Mouse (Mus musculus) inflammation-experienced regulatory T-cells, adult 6 months (primary cell): ENCODE results near the gene Camk2g. TPM values are rescaled to one million over a fixed set of nuclear protein-coding genes. Genes with fewer than 3 reads are reported as not detected.

Source experiments
- ATAC-seq: one replicate; pipeline ENCODE4 v1.8.0; 2017
- polyA plus RNA-seq, 3 experiments: library from polyadenylated mRNA; unstranded; fragments of 100-300 nt; shearing (Covaris generic); gene quantifications; one replicate each; pipeline ENCODE4 v1.2.1; 2017

Gene Camk2g
- polyA plus RNA-seq, 3 experiments from 2014 or later, result 30.7 to 50.9 (median 31.6) TPM

DNA sequence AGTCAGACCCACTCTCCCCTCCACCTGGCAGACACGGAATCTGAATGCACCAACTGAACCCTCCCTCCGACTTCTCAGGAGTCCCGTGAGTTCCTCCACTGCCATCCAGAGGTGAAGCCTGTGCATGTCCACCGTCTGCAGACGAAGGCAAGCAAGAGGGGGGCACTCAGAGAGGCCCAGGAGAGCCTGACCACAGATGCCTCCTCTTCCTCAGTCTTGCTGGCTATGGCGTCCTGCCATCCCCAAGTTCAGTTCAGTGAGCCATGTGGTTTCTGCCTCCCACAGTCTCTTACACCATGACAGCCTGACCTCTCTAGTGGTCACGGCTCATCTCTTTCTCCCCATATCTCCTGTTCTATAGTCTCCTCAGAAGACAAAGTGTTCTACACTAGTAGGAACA, 9.2 kb downstream of the Camk2g start:
- ATAC-seq, result no peak

DNA sequence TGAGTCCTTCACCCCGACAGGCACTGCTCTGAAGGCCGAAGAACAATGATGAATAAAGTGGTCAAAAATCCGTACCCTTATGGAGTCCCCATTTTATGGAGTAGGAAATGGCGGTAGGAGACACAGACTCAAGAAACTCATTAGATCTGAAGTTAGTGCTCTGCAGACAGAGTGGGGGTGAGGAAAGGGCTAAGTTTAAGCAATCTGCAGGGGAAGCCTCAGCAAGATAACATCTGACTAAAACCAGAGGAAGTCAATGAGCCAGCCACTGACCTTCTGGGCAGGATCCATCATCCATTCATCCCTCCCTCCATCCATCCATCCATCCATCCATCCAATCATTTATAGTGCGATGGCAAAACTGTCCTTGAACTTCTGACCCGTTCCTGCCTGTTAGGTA, 10.4 kb downstream of the Camk2g start:
- no peak for ATAC-seq

DNA sequence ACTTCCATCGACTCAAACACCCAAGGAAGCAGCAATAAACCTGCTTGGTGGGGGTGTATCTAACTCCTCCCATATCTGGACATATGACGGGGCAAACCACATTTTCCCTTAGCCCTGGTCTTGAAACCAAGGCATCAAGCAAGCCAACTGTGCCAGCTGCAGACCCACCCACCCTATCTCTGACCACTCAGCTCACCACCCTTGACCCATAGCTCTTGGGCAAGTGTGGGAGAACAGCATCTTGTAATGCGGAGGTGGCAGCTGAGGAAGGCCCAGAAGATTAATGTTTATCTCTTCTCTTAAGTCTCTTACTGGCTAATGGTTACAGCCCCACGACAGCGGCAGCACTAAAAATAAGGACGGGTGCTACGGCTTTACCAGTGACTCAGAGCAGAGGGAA, 11.0 kb downstream of the Camk2g start:
- ATAC-seq, result no peak

DNA sequence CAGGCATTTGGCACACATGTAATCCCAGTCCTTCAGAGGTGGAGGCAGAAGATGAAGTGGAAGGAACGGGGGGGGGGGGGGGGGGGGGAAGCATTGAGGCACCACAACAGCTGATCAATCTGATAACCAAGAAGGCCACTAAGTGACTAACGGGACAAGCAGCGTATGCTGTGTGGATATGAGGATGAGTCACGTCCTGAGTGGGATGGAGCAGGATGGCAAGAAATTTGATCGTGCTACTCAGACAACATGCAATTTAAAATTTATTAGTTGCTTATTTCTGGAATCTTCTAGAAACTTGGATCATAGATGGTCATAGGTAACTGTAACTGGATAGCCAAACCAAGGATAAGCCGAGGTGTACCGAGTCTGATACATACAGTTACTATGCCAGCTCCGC, 13.7 kb downstream of the Camk2g start:
- no peak for ATAC-seq

DNA sequence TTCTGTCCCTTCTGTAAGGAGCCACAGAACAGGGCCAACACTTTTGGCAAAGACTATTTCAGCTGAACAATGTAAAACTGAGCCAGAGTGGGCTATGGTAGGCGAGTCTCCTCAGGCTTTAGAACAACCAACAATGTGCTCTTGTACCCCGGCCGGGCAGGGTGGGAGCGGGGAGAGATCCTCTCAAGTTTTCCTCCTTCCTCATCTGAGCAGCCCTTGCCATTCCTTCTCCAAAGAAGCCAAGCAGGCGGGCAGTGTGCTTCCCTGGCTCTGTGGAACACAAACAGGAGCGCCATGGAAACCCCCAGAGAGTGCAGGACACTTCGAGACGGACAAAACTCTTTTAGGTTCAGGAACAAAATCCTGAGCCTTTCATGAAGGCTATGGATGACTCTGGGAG, 15.4 kb downstream of the Camk2g start:
- no peak for ATAC-seq

DNA sequence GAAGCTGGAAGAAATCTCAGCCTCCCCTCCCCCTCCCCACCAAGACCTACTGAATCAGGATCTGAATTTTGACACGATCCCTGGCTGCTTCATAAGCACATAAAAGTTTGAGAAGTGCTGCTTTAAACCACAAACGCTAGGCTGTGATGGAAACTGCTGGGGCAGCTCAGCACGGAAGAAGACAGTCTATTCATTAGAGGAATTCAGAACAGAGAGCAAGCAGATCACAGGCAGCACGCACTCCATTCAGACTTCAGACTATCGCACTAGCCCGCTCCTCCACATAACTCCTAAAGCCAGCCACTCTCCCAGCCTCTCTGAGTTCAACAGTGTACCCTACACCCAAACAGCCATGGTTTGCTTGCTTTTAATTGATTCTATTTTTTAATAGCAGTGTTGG, 18.2 kb downstream of the Camk2g start:
- ATAC-seq, result peak; percentile 70

DNA sequence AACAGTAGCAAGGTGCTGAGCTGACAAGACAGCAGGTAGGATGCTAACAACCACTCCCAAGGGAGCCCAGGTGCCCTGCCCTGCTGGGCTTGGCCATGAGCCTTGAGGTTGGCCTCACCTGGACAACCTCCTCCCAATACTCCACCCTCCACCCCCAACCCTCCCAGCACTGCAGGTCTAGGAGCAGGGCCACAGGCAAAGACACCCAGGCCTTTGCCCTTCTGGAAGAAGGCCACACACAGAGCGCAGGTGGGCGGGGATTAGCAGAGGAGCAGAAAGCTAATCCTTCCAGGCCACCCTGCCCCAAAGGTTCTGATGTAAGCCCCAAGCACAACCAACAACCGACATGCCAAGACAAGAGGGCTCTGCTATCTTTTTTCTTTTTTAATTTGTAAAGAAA, 20.5 kb downstream of the Camk2g start:
- ATAC-seq, result no peak

DNA sequence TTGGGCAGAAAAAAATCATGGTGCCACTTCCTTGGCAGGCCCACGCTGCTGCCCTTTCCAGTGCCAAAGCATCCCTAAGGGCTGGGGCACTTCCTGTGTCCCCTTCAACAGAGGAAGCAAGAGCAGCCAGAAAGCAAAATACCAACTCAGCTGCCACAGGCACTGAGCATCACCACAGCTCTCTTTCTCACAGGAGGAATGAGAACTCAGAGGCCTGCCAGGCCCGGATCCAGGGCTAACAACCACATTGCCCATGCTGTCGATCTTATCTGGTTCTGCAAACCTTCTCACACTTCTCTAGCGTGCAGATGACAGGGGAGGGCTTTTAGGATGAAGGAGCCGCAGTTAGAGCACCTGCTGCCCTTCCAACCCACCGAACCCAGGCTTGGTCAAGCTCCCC, 21.1 kb downstream of the Camk2g start:
- no peak for ATAC-seq

DNA sequence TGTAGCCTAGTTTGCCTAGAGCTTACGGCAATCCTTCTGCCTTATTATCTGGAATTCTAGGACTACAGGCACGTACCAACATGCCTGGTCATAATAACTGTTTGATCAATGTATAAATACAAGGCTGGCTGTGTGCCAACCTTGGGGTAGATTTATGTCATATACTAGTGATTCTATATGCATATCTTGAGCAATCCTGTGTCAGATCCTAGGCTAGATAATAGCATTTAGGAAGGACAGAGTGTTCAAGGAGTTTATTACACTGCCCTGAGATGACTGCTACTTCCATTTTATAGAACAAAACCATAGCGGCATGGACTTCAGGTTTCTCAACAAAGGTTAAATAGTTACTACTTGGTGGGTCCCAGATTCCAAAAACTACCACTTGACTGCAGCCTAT, 21.9 kb downstream of the Camk2g start:
- ATAC-seq, result no peak

DNA sequence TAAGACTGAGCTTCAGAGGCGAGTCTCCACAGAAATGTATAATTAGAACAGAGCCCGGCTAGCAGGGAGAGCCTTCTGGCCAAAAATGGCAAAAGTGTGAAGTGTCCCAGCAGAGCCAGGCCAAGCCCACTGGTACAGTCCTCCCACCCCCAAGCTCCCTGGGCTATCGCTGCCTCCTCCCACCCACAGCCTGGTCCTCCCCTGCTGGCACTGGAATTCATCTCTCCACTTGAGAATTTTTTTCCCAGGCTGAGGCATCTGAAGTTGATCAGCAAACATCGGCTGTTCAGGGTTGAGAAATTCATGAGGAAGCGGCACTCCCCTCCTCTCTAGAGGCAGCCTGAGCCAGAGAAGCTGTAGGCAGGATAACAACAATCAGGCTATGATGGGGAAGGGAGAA, 25.3 kb downstream of the Camk2g start:
- no peak for ATAC-seq

DNA sequence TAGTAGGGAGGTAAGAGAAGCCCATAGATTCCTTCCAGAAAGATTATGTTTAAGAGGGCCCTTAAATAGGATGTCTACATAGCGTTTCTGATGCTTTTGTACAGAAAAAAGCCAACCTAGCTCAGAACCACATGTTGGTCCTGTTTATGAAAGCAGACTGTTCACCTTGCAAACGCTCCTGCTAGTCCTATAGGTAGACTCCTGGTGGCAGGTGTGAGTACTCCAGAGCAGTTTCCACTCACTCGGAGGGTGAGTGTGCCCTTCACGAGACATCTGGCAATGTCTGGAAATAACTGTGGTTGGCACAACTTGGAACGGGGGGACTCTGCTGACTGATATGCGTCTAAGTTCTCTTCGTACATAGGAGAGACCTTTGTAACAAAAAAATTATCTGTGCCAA, 26.0 kb downstream of the Camk2g start:
- no peak for ATAC-seq

DNA sequence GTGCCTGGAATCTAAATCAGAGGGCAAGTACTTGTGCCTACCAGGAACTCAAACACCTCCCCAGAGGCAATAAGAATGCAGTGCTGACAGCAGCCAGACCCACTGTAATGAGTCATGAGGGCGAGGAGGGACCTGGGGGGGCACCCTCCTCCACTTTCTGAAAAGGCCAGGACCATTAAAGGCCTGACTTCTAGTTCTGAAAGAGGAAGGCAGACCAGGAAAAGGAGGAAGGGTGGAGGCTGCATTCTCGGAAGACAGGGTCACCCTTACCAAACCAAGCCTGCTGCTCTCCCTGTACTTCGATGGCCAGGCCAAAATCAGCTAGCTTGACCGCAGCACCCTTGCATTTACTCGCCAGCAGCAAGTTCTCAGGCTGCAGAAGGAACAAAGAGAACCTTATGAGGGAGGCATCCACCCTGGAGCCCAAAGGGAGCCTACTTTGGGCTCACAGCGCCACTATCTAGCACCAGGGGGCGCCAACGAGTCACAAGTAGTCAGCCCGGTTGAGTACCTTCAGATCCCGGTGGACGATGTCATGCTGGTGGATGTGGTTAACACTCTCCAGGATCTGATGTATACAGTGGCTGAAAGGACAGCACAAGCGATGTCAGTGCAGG, 28.1 kb downstream of the Camk2g start:
- peak; percentile 95 for ATAC-seq

DNA sequence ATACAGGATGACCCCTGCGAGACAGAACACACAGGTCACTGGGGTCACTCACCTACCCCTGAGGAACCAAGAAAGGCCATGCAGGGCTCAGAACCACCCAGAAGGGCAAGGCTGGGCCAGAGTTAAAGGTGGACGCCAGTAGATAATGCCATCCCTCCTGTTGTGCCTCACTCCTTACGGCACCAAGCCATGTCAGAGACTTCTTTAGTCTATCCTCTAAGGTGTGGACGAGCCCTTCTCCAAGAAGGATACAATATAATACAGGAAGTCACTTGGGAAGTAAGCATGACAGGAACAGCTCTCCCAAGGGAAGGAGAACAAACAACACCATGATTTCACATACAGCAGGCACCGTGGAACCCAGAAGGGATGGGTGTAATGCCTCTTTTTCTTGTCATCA, 28.9 kb downstream of the Camk2g start:
- ATAC-seq, result no peak

DNA sequence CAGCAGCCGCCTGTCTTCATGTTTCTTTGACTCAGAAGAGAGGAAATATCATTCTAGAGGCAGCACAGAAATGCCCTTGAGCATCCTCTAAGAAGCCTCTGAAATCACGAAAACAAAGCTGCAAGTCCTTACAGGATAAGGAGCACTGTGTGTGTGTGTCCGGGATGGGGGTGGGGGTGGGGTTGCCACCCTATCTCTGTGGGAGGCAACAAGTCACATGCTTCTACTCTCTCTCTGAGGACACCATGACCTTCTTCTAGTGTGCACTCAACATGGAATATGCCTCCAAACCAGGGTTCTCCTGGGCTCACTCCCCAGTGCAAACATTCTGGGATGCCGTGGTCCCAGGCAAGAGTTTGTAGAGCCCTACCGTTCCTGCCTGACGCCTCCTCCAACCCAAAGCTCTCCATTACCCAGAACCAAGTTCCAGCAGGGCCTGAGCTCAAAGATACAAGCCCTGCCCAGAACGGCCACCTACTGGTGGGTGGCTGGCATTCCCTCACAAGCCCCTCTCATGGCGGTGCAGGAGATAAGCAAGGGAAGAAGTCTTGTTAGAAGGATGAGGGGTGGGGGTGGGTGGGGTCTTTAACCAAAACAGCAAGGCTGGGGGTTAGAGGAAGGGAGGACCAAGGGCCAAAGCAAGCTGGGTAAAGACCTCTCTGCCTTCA, 35.0 kb downstream of the Camk2g start:
- ATAC-seq, result no peak

DNA sequence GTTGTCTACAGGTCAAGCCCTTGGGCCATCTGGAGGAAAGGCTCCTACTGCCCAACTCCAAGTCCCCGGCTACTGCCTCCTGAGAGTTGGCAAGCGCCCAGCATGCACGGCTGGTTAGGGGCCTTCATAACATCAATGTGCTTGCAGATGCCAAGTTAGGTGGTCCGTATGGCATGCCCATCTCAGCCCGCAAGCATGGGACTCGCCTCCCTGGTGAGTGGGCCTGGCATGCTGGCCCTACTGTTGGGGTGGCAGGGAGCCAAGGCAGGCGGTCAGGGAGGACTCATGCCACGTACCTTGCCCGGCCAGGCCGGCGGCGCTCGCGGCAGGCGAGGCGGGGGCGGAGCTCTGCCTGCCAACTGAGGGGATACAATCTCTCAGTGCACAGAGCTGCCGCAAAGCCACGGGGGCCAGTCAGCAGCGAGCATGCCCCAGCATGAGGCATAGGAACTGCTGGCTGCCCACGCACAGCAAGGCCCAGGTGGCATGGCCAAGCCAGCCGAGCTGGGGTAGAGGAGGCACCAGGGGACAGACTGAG, 36.4 kb downstream of the Camk2g start:
- no peak for ATAC-seq

DNA sequence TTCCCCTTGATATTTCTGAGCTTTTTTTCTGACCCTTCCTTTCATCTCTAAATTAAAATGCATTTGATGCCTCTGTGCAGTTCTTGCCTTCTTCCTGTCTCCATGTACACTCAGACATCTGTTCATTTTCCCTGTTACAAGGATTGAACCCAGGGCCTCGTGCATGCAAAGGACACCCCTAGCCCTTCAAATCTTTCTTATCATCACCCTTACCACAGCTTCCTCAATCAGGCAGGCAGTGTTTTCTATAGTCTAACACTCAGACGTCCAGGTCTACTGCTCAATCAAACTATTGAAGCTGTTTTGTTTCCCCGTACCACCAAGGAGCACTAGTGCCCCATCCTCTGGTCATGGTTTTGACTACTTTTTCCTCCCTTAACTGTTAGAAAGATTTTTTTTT, 40.1 kb downstream of the Camk2g start:
- no peak for ATAC-seq

DNA sequence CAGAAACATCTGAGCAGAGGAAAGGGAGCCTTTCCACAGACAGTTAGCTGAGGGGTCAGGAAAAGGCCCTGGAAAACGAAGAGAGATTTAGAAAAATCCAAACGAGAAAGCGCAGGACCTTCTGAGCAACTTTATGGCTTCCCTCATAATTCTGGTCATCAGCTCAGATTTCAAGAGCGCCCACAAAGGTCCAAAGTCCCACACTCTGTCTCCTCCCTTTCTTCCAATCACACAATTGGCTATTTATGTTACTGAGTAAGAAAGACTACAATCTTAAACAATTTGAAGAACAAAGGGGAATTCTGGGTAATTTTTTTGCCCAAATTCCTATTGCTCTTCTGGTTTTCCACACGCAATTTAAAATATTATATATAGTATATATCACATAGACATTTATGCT, 43.4 kb downstream of the Camk2g start:
- ATAC-seq, result no peak

DNA sequence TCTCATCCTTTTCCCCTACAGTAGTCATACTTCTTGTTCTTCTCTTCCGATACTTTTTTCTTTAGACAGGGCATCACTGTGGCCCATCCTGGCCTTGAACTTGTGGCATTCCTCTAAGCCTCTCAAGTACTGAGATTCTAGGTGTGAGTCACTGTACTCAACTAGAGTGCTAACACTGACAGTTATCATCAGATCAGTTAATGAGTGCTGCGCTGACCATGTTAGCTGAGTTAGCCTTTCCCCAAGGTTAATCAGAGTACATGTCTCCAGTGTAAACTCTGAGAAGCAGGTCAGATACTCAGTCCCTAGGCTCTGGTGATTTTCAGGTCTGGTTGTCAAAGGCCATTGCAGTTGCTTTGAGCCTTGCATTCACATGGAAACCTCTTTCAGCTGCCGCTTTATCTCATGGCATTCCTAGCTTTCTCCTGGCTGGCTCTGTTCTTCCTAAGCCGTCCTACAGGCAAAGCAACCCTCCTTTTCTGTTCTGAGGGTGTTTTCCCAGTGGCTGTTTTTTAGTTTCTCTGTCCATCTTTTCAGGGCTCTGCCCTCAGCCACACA, 44.3 kb downstream of the Camk2g start:
- no peak for ATAC-seq

DNA sequence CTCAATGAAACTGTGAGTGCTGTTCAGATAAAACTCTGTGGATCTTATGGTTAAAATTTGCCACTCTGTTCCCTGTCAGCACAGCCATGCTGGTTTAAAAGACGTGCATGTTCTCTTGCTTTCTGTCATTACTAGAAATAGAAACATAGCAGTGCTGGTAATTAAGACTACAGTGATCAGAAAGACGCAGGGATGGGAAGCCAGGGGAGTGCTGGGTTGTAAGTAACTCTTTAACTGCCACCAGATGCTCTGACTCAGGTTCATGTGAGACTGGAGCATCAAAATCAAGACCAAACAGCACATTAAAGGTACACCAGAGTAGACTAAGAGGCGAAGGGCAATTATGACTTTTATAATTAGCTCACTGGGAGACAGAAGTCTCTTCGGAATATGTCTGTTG, 45.5 kb downstream of the Camk2g start:
- no peak for ATAC-seq

DNA sequence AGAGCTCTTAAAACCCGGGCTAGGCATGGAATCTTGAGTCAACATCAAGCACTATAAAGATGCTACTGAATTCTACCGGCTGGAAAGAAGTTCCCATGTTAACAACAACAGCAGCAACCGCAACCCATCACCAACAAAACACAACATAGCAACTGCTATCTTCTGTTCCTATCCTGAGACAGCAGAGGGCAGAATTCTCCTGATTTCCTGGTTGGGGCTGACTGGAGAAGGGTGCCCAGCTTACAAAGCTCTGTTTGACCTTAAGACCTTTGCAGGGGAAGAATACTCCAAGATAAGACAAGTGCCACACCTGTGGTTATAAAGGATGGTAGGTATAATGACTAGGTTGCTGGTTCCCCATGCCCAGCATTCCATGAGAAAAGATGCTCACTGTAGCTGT, 47.0 kb downstream of the Camk2g start:
- no peak for ATAC-seq

DNA sequence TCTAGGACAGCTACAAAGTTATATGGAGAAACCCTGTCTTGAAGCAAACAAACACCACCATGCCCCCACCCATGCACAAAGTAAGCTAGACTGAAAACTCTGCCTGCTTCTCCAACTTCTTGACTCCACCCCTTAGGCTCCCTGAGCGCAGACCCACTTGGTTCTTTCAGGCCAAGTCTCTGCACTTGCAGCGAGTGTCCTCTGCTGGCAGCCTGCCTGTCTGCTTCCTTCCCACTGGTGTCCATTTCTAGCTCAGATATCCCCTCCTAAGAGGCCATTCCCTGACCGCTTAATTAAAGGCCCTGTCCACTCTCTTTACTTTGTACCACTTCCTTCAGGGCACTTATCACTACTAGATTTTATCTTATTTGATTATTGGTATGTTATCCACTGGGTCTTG, 50.3 kb downstream of the Camk2g start:
- ATAC-seq, result no peak

DNA sequence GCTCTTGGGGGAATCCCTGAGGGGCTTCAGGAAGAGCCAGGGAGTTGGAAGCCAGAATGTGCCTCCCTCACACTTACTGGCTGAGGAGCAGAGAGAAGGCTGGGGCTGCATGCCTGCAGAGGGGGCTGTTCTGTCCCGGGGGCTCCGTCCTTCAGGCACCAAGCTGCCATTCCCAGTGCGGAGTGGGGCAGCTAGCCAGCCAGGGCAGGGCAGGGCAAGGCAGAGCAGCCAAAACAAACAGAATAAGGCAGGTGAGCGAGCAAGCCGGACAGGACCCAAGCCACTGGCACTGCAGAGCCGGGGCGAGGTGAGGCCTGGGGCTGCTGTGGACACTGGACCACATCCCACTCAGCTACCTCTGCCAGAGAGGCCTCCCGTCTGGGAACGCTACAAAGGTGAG, 52.6 kb downstream of the Camk2g start:
- no peak for ATAC-seq

DNA sequence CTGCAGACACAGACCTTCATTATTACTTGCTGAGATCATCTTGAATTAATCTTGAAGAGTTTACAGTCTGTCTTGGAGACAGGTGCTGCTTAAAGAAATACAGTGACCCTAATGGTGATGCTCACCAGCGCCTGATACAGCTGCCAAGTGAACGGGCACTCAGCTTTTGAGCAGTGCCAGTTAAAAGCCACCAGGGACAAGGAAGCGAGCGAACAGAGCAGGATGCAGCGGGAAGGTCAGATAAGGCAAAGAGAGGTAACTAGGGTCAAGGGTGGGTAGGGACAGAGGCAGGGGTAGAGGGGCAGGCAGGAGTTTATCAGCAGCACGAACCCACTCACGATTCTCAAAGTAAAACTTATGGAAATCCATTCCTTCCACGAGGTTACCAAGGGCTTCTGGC, 55.4 kb downstream of the Camk2g start:
- no peak for ATAC-seq

DNA sequence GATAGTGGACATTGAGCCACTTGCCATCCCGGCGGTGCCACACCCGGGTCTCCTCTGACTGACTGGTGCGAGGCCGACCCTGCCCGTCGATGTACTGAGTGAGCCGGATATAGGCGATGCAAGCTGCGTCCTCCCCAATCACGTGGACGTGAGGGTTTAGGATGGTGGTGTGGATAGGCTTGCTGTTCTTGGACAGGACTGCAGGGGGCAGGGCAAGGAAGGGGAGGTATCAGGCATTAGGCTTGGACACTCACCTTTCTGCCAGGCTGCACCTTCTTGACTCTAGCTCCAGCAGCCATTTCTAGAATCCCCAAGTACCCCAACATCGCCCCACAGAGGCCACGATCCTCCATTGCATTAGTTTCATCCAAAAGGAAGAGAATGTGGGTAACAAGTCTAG, 56.6 kb downstream of the Camk2g start:
- ATAC-seq, result no peak
